Mouse (Mus musculus): ENCODE data around the gene Zyg11b.

Zyg11b gene

GRCm38 (mm10) chr4:108300670-108301373 lies at the start of gene Zyg11b:
Gene Zyg11b (minus strand): TSS chr4:108301096.
- peak; percentile 72 to 80 for DNase-seq (ENCODE audit: low spot score in 2 of 2)

GRCm38 (mm10) chr4:108349836-108350547 lies 49.1 kb upstream of the Zyg11b start:
- no peak for DNase-seq (ENCODE audit: low spot score in 2 of 2)

DNA sequence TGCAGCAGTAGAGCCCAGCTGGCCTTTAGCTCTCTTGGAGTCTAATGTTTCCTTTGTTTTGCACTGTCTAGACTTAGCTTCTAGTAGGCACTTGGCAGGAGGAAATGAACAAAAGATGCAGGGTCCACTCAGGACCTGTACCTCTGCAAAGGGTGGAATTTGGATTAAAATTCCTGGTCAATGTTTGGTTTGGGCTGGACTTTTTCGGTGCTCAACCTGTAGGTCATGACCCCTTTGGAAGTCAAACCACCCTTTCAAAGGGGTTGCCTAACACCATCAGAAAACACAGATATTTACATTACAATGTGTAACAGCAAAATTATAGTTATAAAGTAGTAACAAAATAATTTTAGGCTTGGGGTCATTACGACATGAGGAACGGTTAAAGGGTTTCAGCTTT lies 48.2 kb upstream of the Zyg11b start:
- DNase-seq (ENCODE audit: low spot score in 2 of 2), result no peak

DNA sequence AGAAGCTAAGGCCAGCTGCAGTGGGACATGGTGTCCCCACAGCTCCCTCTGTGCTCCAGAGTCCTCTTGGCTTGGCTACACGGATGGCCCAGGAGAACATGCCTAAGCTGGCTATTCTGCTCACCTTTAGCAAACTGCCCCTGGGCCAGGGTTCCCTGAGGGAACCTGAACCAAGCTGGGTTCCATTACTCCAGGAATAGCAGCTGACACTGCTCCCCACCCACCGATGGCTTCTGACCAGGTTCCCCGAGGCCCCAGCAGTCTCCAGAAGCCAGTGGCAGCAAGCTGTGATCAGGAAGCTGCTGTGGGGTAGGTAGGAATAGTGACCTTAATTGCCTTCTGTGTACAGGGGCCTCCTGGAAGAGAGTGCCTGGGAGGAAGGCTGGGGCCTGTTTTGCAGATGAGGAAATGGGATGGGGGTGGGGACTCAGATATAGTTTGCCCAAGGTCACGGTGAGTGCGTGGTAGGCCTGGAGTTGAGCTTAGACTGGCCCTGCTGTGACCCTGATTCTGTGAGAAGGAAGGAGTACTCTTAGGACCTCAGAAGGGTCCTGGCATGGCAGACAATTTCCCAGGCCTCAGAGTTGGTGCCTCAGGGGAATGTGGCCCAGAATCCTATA lies 47.5 kb upstream of the Zyg11b start:
- DNase-seq (ENCODE audit: low spot score in 2 of 2), result no peak

DNA sequence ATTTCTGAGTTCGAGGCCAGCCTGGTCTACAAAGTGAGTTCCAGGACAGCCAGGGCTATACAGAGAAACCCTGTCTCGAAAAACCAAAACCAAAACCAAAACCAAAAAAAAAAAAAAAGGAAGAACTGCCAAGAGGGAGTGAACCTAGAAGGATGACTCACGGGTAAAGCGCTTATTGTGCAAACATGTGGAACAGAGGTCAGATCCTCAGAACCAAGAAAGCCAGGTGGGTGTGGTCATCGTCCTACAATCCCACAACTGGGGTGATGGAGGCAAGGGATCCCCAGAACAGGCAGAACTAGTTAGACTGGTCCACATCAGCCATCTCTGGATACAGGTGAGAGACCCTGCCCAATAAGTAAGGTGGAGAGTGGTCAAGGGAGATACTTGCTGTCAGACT lies 46.2 kb upstream of the Zyg11b start:
- DNase-seq (ENCODE audit: low spot score in 2 of 2), result no peak

DNA sequence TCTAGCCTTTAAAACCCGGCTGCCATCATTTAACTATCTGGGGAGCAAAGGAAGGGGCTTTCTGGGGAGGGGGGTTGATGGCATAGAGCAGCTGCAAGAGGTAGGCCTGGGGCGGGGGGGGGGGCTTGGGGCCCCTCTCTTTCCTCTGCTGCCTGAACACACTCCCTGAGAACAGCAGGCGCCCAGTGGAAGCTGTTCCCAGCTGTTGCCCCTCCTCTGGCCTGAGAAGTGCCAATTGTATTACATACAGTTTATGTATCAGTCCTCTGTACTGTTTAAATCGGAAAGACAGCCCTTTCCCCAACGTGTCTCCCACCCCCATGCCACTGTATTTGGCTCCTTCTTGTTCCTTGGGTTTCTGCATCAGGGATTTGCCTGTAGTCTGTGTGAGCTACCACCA lies 44.9 kb upstream of the Zyg11b start:
- no peak for DNase-seq (ENCODE audit: low spot score in 2 of 2)

DNA sequence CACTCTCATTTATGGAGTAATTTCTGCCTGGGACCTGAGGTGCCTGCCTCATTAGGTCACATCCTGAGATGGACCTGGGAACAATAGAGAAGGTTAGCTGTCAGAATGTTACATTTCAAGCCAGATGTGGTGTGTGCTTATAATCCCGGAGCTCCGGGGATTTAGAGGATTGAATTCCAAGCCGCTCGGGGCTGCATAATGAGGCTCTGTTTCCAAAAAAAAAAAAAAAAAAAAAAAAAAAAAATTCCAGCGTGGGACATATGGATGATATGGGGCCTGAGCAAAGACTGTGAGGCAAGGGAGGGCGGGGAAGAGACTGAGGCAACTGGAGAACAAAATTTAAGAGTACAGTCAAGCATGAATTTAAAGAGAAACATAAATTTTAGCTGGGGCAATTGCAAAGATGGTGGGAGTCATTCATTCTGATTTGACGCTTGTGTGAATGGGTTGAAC lies 43.8 kb upstream of the Zyg11b start:
- DNase-seq (ENCODE audit: low spot score in 2 of 2), result no peak

- DNase-seq (ENCODE audit: low spot score in 2 of 2), result peak in 1 of 2 experiments; percentile 33
These were observed 38.4 kb upstream of the Zyg11b start for GRCm38 (mm10) chr4:108339277-108339690.

DNA sequence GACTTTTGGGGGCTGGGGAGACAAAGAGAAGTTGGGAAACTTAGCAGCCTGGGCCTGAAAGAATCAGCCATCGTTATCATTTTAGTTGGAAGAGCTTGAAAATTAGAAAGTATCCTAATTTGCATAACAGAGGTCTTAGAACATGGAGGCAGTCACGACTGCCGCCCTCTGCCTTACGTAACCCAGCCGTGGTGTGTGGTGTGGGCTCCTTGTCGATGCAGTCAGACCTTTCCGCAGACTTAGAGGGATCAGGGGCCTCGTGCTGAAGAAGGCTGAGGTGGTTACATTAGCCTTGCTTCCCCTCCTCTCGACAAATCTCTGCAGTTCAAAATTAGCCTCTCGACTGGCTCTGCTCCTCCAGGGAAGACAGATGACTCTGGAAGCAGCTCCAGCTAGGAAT lies 37.9 kb upstream of the Zyg11b start:
- no peak for DNase-seq (ENCODE audit: low spot score in 2 of 2)

DNA sequence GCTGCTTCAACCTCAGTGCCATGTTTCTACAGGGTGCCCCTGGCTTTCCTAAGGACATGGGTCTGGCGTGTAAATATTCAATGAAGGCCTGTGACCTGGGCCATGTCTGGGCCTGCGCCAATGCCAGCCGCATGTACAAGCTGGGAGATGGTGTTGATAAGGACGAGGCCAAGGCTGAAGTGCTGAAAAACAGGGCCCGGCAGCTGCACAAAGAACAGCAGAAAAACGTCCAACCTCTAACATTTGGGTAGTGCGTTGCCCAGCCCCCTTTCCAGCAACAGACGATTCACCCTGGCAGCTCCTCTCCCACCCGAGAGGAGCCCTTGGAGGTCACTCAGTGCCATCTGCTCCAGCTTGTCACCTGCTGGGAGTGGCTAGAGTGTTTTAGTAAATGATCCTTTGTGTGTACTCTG lies 37.4 kb upstream of the Zyg11b start:
- no peak for DNase-seq (ENCODE audit: low spot score in 2 of 2)

DNA sequence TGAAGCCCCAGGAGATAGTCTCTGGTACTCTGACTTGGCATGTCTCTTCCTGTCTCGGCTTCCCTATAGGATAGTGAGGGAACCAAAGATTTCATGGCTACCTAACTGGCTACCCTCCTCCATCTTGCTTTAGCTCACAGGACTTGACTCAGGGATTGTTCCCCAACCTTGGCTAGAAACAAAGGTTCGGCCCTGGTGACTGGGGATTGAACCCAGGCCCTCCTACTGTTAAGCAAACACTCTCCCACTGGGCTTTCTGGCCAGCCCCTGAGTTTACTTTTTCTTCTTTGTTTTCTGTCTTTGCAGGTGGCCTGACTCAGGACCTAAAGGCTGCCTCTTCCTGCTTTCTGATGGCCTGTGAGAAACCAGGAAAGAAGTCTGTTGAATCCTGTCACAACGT lies 36.9 kb upstream of the Zyg11b start:
- DNase-seq (ENCODE audit: low spot score in 2 of 2), result no peak

DNA sequence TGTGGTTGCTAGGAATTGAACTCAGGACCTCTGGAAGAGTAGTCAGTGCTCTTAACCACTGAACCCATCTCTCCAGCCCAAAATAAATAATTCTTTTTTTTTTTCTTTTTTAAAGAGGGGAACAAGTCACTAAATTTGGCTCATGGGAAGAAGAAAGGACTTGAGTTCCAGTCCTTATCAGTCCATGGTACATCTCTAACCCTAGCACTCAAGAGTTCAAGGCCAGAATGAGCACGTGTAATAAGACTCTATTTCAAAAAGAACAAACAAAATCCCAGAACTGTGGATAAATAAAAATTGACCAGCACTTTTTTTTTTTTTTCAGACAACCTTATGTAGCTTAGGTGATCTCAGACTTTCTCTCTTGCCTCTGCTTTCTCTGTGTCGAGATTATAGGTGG lies 35.9 kb upstream of the Zyg11b start:
- no peak for DNase-seq (ENCODE audit: low spot score in 2 of 2)

GRCm38 (mm10) chr4:108335413-108335812 lies 34.5 kb upstream of the Zyg11b start:
- no peak for DNase-seq (ENCODE audit: low spot score in 2 of 2)

GRCm38 (mm10) chr4:108332041-108332440 lies 31.1 kb upstream of the Zyg11b start:
- DNase-seq (ENCODE audit: low spot score in 2 of 2), result no peak

GRCm38 (mm10) chr4:108329840-108330239 lies 28.9 kb upstream of the Zyg11b start:
- DNase-seq (ENCODE audit: low spot score in 2 of 2), result no peak

- peak; percentile 91 to 95 for DNase-seq (ENCODE audit: low spot score in 2 of 2)
These were observed 27.0 kb upstream of the Zyg11b start, which contains the start of gene Coa7 for GRCm38 (mm10) chr4:108327730-108328484. Gene Coa7 (plus strand): TSS chr4:108328140.

- no peak for DNase-seq (ENCODE audit: low spot score in 2 of 2)
These were observed 26.2 kb upstream of the Zyg11b start for GRCm38 (mm10) chr4:108327071-108327579.

GRCm38 (mm10) chr4:108323588-108323987 lies 22.7 kb upstream of the Zyg11b start:
- DNase-seq (ENCODE audit: low spot score in 2 of 2), result no peak

GRCm38 (mm10) chr4:108320627-108321380 lies 19.9 kb upstream of the Zyg11b start:
- no peak for DNase-seq (ENCODE audit: low spot score in 2 of 2)

- DNase-seq (ENCODE audit: low spot score in 2 of 2), result no peak
These were observed 18.9 kb upstream of the Zyg11b start for GRCm38 (mm10) chr4:108319747-108320146.

Data from spleen, postnatal 14 days (tissue).